Mouse (Mus musculus): ENCODE measurements at regions not wholly inside any gene's neighbourhood (a gene's known extent, or its start where the extent isn't known, plus 50 kb on each side); places are given as distances from the start of the nearest gene placed in this dataset.

DNA sequence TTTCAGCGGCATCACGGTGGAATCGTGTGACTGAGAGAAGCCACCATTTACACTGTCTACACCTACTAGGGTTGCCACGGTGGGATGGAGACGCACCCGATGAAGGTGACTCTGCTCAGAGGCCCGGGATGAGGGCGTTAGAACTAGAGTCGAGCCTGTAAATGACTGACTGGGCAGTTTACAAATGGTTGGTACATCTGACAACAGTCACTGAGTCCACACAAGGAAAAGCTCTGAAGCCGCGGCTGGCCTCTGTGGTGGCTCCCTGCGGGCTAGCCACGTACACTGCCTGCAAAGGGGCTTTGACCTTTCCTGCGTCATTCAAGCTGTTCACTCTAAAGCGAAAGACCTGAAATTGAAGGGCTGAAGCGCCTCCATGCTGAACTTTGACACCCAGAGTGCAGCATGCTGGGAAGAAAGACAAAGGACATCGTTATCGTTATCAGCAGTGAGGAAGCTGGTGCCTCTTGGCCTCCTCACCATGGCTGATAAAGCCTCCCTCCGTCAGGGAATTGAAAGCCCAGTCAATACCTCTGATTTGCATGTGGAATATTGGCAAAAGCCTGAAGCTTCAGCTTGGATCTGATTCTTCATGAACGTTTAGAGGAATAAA, 462.1 kb upstream of the Arglu1 start:
- DNase-seq (ENCODE audit: low read depth, low spot score) = no peak

- no peak for DNase-seq (ENCODE audit: low read depth, low spot score)
Measured at GRCm38 (mm10) chr8:9144362-9144761, 454.0 kb upstream of the Arglu1 start.

GRCm38 (mm10) chr8:9139781-9140180, 449.5 kb upstream of the Arglu1 start:
- DNase-seq (ENCODE audit: low read depth, low spot score) = no peak

DNA sequence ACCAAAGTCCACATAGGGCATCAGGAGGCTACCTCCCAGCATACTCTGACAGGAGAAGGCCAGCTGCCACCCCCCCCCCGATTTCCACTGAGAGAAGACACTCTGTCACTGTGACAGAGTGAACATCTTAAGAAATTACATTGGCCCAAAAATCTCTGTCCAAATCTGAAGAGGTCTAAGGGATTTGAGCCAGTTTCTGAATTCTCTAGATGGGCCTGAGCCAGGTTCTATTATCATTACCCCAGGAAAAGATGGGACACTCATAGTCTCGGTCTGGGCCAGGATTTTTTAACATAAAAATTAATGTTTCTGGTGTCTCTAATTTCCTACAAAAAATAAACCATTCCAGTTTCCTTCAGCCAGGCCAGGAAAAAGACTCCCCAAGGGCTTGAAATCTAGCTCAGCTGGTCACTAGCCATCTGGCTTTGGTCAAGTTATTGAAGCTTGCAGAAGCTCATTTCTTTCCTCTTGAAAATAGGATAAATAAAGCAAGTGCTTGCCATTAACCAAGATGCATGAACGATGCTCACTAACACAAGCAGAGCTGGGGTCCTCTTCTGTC, 448.8 kb upstream of the Arglu1 start:
- DNase-seq (ENCODE audit: low read depth, low spot score) = no peak

- DNase-seq (ENCODE audit: low read depth, low spot score) = no peak
Measured at GRCm38 (mm10) chr8:9133758-9134157, 443.4 kb upstream of the Arglu1 start.

DNA sequence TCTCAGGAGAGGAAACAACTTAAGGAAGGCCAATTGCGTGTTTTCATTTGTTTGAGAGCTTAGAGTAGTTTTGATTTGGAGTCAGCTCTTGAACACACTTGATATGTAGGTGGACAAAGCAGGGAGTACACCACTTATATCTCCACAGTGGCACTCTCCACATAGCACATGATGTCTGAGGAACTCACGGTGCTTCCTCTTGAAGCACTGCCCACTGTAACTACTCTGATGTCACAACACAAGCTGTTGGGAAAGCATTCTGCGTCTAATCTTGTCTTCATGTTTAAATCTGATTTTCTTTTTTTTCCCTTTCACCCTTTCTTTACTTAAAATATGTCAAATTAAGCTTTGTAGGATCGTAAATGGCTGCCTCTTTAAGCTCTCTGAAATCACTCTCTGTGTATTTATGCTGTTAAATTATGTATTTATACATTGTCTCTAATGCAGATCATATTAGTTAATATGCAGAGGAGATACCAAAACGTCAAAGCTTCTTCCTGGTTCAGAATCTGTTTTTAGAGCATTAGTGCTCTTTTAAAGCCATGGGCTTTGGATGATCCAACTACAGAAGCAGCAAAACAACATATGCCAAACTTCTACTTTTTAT, 442.4 kb upstream of the Arglu1 start:
- no peak for DNase-seq (ENCODE audit: low read depth, low spot score)

DNA sequence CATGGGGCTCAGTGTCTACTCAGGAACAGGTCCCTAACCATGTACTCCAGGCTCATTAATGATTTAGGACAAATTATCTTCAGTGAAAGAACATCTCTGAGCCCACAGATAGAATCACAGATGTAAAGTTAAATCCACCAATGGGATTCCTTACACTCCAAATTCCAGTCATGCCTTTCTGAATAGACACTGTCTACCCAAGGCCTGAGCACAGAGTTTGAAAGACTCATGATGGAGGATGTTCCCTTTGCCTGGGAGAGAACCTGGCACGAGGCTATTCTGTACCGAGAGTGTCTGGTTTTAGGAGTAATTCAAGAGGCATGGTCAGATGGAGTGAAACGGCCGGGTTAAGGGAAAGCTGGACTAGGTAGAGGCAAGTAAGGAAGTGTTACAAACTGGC, 440.9 kb upstream of the Arglu1 start:
- DNase-seq (ENCODE audit: low read depth, low spot score) = no peak

DNA sequence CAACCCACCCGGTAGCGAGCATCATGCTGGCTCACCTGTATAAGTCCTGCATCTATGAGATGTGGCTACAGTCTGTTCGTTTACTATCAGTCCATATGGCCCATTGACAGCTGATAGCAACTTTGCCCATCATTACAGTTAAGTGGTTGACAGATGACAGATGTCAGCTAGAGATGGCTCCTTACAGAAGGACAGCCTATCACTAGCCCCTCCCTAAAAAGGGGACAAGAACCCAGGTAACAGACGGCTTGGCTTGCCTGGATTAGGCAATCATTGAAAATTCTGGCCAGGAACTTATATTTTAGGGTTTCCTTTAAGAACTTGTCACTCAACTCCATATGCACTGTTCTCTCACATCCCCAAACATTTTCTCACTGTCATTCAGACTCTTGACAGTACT, 434.2 kb upstream of the Arglu1 start:
- DNase-seq (ENCODE audit: low read depth, low spot score) = no peak

GRCm38 (mm10) chr8:9117809-9118737, 427.8 kb upstream of the Arglu1 start:
- no peak for DNase-seq (ENCODE audit: low read depth, low spot score)

DNA sequence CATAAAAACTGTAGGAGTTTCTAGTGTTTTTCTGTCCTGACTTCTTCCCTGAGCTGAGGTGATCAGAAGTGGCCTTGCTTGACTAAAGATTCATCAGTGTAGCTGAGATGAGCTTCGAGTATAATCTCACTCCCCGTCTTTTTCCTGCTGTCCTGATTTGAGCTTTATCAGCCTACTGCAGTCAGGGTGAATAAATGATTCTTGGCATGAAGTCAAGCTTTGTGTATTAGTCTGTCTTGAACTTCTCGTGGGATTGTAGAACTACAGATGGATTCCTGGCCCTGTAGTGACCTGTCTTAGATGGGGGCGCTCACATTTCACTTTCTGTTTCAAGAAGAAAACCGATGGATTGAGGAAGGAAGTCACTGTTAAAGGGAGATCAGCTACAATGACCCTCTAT, 405.7 kb upstream of the Arglu1 start:
- DNase-seq (ENCODE audit: low read depth, low spot score) = no peak

- DNase-seq (ENCODE audit: low read depth, low spot score) = no peak
Measured at GRCm38 (mm10) chr8:9094002-9094401, 403.7 kb upstream of the Arglu1 start.

- no peak for DNase-seq (ENCODE audit: low read depth, low spot score)
Measured at GRCm38 (mm10) chr8:9093356-9093755, 403.0 kb upstream of the Arglu1 start.

DNA sequence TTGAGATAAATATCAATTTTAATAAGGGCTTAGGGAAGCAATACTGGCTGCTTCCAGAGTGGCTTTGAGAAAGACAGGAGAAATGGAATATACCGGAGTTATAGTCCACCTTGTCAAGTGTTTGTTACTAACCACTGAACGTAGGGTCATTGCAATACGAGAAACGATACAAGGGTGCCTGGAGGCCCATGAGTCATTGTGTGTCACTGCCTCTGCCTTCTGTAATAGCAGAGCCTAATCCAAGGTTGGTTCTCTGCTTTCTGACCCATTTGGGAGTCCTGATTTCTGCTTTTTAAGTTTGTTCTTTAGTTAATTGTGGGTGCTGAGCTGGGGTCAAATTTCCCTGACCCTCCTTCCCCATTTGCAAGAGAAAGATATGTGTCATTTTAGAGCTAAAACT, 382.4 kb upstream of the Arglu1 start:
- DNase-seq (ENCODE audit: low read depth, low spot score) = no peak

GRCm38 (mm10) chr8:9072286-9072685, 382.0 kb upstream of the Arglu1 start:
- DNase-seq (ENCODE audit: low read depth, low spot score) = no peak

DNA sequence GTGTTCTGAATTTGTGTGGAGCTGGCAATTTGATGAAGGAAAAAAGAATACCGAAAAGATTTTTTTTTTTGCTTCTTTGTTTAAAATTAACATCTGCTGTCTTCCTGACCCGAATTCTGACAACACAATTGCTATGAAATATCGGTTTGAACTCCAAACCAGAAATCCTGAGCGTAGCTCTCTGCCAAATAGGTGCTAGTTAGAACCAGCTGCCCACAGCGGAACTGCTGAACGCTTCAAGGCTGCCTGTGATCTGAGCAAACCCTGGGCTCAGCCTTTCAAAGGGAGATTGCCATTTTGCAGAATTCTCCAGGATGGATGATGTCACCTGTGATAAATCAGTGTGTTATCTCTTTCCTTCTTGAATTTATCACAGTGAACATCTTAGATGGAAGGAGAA, 380.6 kb upstream of the Arglu1 start:
- no peak for DNase-seq (ENCODE audit: low read depth, low spot score)

DNA sequence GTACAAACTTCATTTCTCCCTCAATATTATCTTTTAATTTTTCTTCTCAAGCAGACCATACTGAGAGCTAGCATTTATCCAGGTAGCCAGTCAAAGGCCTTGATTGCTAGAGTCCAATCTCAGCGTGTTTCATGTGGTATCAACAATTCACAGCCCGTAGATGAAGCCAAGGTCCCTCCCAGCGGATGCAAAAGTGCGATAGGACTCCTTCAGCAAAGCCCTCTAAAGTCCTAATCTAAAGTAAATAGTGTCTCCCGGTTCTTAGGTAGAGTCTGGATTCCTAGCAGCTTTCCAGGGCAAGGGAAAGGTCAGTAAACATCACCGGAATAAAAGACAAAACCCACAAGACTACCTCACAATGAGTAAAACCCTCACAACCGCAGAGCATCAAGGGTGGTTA, 379.5 kb upstream of the Arglu1 start:
- no peak for DNase-seq (ENCODE audit: low read depth, low spot score)

DNA sequence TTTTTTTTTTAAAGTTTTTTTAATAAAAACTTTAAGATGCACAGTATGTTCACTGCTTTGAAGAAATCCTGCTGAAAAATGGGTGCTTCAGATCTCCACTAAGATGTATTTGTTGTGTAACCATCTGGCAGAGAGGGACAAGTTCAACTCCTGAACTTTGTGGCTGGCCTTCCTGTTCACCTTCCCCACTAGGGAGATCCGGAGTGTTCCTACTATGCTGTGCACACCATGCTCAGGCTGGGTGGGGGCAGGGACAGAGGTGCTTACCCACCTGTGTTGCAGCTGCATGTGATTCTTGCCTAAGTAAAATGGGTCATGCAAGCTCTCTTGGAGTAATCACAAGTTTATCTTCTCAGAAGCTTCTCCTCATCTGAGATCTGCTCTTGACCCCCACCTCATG, 377.4 kb upstream of the Arglu1 start:
- no peak for DNase-seq (ENCODE audit: low read depth, low spot score)

DNA sequence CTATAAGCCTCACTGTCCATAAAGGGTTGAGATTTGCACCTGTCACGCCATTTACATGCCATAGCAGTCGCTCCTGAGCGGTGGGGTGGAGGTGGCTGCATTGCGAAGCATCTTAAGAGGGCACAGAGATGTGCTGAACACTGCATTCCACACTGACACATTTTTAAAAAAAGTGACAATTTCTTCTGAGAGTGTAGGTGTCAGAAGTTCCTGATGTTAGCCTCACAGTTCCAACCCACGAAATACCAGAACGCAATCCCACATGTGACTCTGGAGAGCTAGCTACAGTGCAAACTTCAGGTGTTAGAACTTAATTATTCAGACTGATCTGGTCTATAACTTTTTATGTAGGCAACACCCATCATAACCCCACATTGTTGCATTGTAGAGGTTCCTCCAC, 369.8 kb upstream of the Arglu1 start:
- no peak for DNase-seq (ENCODE audit: low read depth, low spot score)

GRCm38 (mm10) chr8:9055416-9055819, 365.1 kb upstream of the Arglu1 start:
- DNase-seq (ENCODE audit: low read depth, low spot score) = no peak

GRCm38 (mm10) chr8:9054801-9055200, 364.5 kb upstream of the Arglu1 start:
- DNase-seq (ENCODE audit: low read depth, low spot score) = no peak

- no peak for DNase-seq (ENCODE audit: low read depth, low spot score)
Measured at GRCm38 (mm10) chr8:9051699-9052098, 361.4 kb upstream of the Arglu1 start.

DNA sequence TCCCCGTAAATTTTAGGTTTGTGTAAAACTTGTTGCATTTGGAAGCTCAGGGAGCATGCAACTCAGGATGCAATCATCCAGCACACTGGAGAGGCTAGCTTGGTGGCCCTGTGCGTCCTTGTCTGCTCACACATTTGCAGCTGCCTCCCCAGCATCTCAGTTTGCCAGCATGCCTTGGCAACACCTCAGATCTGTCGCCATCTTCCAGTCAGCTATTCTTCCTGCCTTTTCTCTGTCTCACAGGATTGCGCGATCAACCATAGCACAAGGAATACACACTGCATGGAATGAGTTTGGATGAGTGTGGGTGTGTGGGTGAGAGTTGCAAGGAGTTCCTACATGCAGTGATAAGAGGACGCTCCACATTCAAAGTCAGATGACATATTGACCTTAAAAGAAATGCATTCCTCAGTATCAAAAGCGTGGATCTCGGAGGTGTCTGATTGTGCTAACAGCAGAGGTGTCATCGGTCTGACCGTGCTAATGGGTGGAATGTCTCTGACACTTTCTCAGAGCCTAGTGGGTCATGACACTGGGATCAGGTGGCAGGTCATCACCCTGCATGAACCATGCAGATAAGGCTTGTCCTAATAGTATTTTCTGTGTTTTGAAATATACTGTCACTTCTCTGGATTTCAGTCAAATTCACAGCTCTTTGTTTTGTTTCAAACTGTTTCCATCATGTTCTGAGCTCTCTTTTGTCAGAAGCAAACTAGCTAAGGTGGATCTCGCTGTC, 360.6 kb upstream of the Arglu1 start:
- DNase-seq (ENCODE audit: low read depth, low spot score) = no peak
